Mouse (Mus musculus) intestine, embryonic 14.5 days (tissue): ENCODE results near the gene Tor3a. TPM values are rescaled to one million over a fixed set of nuclear protein-coding genes. Genes with fewer than 3 reads are reported as not detected.

Experiments used
- ATAC-seq: fragments of 200-750 bp; cut with Nextera tagmentation; replicated peaks from 2 replicates; pipeline ENCODE4 v1.8.0; 2017; ENCODE audit warnings: low read depth, moderate number of reproducible peaks, moderate TSS enrichment, moderate library complexity; ENCODE audit not compliant: low FRiP score, low TSS enrichment
- DNase-seq: peaks from one replicate; pipeline ENCODE4 v3.0.0-alpha.2; 2018; ENCODE audit warnings: low spot score
- H3K27ac ChIP-seq: fragments of 300-500 bp; sonication (generic); 2 replicates; pipeline ENCODE4 v1.5.1; 2014; ENCODE audit warnings: low read depth, mild to moderate bottlenecking, control low read depth
- H3K27me3 ChIP-seq: fragments of 300-500 bp; sonication (generic); replicated peaks from 2 replicates; pipeline ENCODE4 v1.6.1; 2014; ENCODE audit warnings: low read length, control low read depth; ENCODE audit not compliant: control insufficient read depth, insufficient read depth
- H3K36me3 ChIP-seq: fragments of 300-500 bp; sonication (generic); 2 replicates; pipeline ENCODE4 v1.6.1; 2014; ENCODE audit warnings: low read length, control low read depth; ENCODE audit not compliant: control insufficient read depth, insufficient read depth
- H3K4me1 ChIP-seq: fragments of 300-500 bp; sonication (generic); replicated peaks from 2 replicates; pipeline ENCODE4 v1.6.1; 2014; ENCODE audit warnings: low read length, control low read depth, mixed read lengths; ENCODE audit not compliant: control insufficient read depth, insufficient read depth
- H3K4me2 ChIP-seq: fragments of 300-500 bp; sonication (generic); 2 replicates; pipeline ENCODE4 v1.6.1; 2014; ENCODE audit warnings: low read length
- H3K4me3 ChIP-seq: fragments of 300-500 bp; sonication (generic); 2 replicates; pipeline ENCODE4 v1.5.1; 2014; ENCODE audit warnings: low read depth, low read length, control low read depth, mixed read lengths
- H3K9ac ChIP-seq: fragments of 300-500 bp; sonication (generic); 2 replicates; pipeline ENCODE4 v1.6.1; 2014; ENCODE audit warnings: mild to moderate bottlenecking, low read length
- H3K9me3 ChIP-seq: fragments of 300-500 bp; sonication (generic); 2 replicates; pipeline ENCODE4 v1.6.1; 2016; ENCODE audit warnings: low read length, control low read depth; ENCODE audit not compliant: control insufficient read depth
- WGBS: fragments of 180-500 bp; shearing (Covaris S2); extraction: QIAGEN DNeasy Blood & Tissue Kit; methylation state at CpG from one replicate; pipeline ENCODE4 v1.1.7; 2014; 5-methylcytosine and 5-hydroxymethylcytosine counted together
- polyA plus RNA-seq: library from polyadenylated mRNA; unstranded; fragments of >200 nt; fragmentation: Nextera tagmentation; extraction: Ambion mirVana; gene quantifications from 2 replicates; pipeline ENCODE4 v1.2.1, GENCODE M21; 2014

The Tor3a gene
- polyA plus RNA-seq, 1 experiment from 2014 or later, result 6.4 TPM

- H3K9ac ChIP-seq, result no peak overlapping the region
- ATAC-seq (no peak), DNase-seq (no peak)
- H3K4me3 ChIP-seq, result no peak overlapping the region
- H3K4me1 ChIP-seq, result peaks cover 7% of the 10 kb centered on the region; the same call in 1 of the 2 replicates
- no peak overlapping the region for H3K27ac ChIP-seq
- H3K27me3 ChIP-seq, result no peaks in the 10 kb centered on the region
- H3K9me3 ChIP-seq, result no peaks in the 10 kb centered on the region
- H3K36me3 ChIP-seq, result peaks cover 29% of the 10 kb centered on the region
- WGBS, result 90% methylated on average over 5 of the region's 5 CpGs
- H3K4me2 ChIP-seq, result no peak overlapping the region
These were observed 2.4 kb upstream of the Tor3a start for GRCm38 (mm10) chr1:156676596-156676995.

GRCm38 (mm10) chr1:156676171-156676570 is 2.0 kb upstream of the Tor3a start:
- ATAC-seq (no peak), DNase-seq (peak; percentile 77)
- WGBS, result 36% methylated on average over 12 of the region's 12 CpGs
- H3K36me3 ChIP-seq, result peaks cover 26% of the 10 kb centered on the region
- no peaks in the 10 kb centered on the region for H3K27me3 ChIP-seq
- H3K27ac ChIP-seq, result no peak overlapping the region
- H3K9me3 ChIP-seq, result no peaks in the 10 kb centered on the region
- H3K9ac ChIP-seq, result no peak overlapping the region
- no peak overlapping the region for H3K4me2 ChIP-seq
- peaks cover 7% of the 10 kb centered on the region; the same call in 1 of the 2 replicates for H3K4me1 ChIP-seq
- H3K4me3 ChIP-seq, result no peak overlapping the region

- H3K36me3 ChIP-seq, result peaks cover under 1% of the 10 kb centered on the region; the same call in 1 of the 2 replicates
- peak overlapping the region; percentile 48 for H3K9ac ChIP-seq
- H3K4me1 ChIP-seq, result peaks cover 7% of the 10 kb centered on the region; the same call in 1 of the 2 replicates
- 0 out of 2 replicates have a peak, but pooled peaks have one; percentile 21 for ATAC-seq
- no peaks in the 10 kb centered on the region for H3K27me3 ChIP-seq
- 3% methylated on average over 29 of the region's 29 CpGs for WGBS
- no peaks in the 10 kb centered on the region for H3K9me3 ChIP-seq
- DNase-seq, result peak; percentile 75
- peak overlapping the region; percentile 100 for H3K4me2 ChIP-seq
- no peak overlapping the region for H3K27ac ChIP-seq
- H3K4me3 ChIP-seq, result peak overlapping the region; percentile 62
These were observed 521 bp downstream of the Tor3a start for GRCm38 (mm10) chr1:156673476-156674194.

DNA sequence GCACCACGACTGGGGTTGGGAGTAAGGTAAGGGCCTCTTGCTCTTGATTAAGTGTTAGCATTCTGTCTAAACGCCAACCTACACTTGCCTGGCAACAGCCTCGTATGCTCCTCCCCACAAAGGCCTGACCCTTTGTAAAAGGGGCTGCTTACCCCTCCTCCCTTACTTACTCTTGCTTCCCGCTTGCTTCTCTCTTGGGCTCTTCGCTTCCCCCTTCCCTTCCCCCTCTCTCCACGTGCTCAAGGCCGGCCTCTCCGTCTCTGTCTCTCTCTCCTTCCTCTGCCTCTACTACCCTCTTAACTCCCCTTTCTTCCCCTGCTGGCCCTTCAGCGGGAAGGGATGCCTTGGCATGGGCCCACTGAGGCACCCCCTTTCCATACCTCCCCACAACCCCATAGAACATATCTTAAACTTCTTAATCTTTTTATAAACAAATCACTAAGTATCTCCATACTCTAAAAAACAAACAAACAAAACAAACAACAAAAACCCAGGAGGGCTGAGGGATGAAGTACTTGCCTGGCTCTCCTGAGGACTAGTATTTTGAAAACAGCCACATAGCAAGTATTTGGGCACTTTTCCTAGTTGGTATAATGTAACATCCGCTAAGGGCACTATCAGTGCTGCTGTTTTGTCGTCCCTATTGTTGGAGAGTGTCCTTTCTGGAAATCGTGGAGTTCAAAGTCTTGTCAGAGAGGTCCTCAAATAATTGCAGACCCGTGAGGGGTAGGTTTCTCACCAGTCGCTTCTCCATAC is 1.3 kb downstream of the Tor3a start:
- Histone ChIP-seq H3K36me3 (no peaks in the 10 kb centered on the region), H3K27me3 (no peaks in the 10 kb centered on the region), H3K4me3 (peak overlapping the region; percentile 62), H3K9me3 (no peaks in the 10 kb centered on the region), H3K4me2 (peak overlapping the region; percentile 100), H3K9ac (peak overlapping the region; percentile 48), H3K4me1 (peaks cover 7% of the 10 kb centered on the region; the same call in 1 of the 2 replicates), H3K27ac (no peak overlapping the region)
- ATAC-seq (no peak), DNase-seq (no peak)
- 16% methylated on average over 14 of the region's 14 CpGs for WGBS

GRCm38 (mm10) chr1:156671921-156672320 is 2.2 kb downstream of the Tor3a start:
- Histone ChIP-seq H3K4me3 (no peak overlapping the region), H3K9me3 (no peaks in the 10 kb centered on the region), H3K27ac (no peak overlapping the region), H3K27me3 (no peaks in the 10 kb centered on the region), H3K9ac (no peak overlapping the region), H3K4me1 (peaks cover 7% of the 10 kb centered on the region; the same call in 1 of the 2 replicates), H3K36me3 (no peaks in the 10 kb centered on the region), H3K4me2 (no peak overlapping the region)
- DNase-seq (no peak), ATAC-seq (no peak)
- 87% methylated on average over 3 of the region's 3 CpGs for WGBS

DNA sequence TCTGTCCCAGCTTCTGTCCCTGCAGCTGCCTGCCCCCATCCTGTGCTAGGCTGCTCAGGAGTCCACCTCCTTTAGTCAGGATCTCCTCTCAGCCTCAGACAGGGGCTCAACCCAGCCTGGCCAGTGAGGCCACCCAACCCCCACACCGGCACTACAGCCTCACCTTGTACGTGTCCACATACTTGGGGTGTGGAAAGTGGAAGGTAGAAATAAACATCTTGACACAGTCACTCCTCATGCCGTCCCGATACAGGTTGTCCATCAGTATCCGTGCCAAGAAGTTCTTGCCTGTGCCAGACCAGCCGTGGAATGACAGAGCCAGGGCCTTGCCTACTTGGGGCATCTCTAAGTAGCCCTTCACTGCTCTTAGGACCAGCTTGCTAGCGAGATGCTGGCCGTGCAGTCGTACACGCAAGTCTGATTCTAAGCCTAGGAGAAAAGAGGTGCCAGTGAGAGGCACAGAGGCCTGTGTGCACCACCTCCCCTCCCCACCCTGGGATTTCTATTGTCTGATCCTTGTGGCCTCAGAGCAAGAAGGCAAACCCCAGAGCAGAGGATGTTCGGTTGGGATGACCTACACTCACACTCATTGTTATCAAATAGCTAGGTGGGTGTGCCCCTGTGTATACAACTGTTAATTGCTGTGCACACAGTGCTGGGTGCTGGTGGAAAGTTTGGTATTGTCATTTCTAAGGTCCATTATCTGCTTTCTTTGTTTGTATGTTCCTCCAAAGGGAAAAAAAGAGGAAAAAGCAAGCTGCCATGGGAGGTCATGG is 4.8 kb downstream of the Tor3a start:
- DNase-seq, result no peak
- peaks cover 4% of the 10 kb centered on the region; the same call in 1 of the 2 replicates for H3K4me1 ChIP-seq
- no peaks in the 10 kb centered on the region for H3K36me3 ChIP-seq
- H3K9ac ChIP-seq, result no peak overlapping the region
- no peak overlapping the region for H3K27ac ChIP-seq
- H3K27me3 ChIP-seq, result no peaks in the 10 kb centered on the region
- 37% methylated on average over 11 of the region's 11 CpGs for WGBS
- no peaks in the 10 kb centered on the region for H3K9me3 ChIP-seq
- H3K4me2 ChIP-seq, result no peak overlapping the region
- ATAC-seq, result no peak
- no peak overlapping the region for H3K4me3 ChIP-seq

DNA sequence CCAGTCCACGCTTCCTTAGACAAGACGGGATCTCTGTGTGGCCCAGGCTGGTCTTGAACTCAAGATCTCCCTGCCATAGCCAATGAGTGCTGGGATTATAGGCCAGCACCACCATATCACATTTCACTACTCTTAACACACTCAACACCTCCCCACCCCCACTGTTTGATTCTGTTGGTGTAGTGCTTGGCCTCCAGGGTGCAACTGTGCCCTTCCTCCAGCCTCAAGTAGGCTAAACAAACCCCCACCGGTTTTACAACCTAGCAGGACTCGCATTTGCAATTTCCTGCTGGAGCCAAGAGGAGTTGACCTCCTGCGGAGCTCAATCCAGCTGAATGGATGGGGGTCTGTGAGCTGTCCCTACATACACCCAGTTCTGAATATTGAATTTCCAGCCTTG is 5.6 kb downstream of the Tor3a start:
- Histone ChIP-seq H3K4me1 (peaks cover 4% of the 10 kb centered on the region; the same call in 1 of the 2 replicates), H3K27ac (no peak overlapping the region), H3K9ac (no peak overlapping the region), H3K4me3 (no peak overlapping the region), H3K9me3 (no peaks in the 10 kb centered on the region), H3K36me3 (no peaks in the 10 kb centered on the region), H3K4me2 (no peak overlapping the region), H3K27me3 (no peaks in the 10 kb centered on the region)
- 24% methylated on average over 5 of the region's 5 CpGs for WGBS
- no peak for ATAC-seq
- DNase-seq, result no peak

GRCm38 (mm10) chr1:156667141-156667926 is 6.8 kb downstream of the Tor3a start:
- no peaks in the 10 kb centered on the region for H3K27me3 ChIP-seq
- no peak overlapping the region for H3K4me3 ChIP-seq
- no peak overlapping the region for H3K27ac ChIP-seq
- H3K4me2 ChIP-seq, result no peak overlapping the region
- DNase-seq (peak; percentile 60), ATAC-seq (peak; percentile 65; the same call in 1 of the 2 replicates)
- WGBS, result 80% methylated on average over 23 of the region's 23 CpGs
- no peak overlapping the region for H3K9ac ChIP-seq
- no peaks in the 10 kb centered on the region; the same call in 1 of the 2 replicates for H3K4me1 ChIP-seq
- no peaks in the 10 kb centered on the region for H3K36me3 ChIP-seq
- H3K9me3 ChIP-seq, result no peaks in the 10 kb centered on the region
